Mouse (Mus musculus): Measurements from ENCODE around the gene Cntn1.

- TF ChIP-seq CTCF (IDR thresholded peaks at IDR 0.05; ENCODE audit: insufficient read depth, low read length) (no peak), POLR2A (IDR thresholded peaks at IDR 0.05; ENCODE audit: borderline replicate concordance, extremely low read depth, low read depth, low read length) (no peak)
Measured at GRCm38 (mm10) chr15:92341424-92341823, 290.5 kb downstream of the Cntn1 start.

Data from lung, adult 2 months (tissue).